ENCODE assay signal across 9 mouse cellular contexts in the genomic region with DNA sequence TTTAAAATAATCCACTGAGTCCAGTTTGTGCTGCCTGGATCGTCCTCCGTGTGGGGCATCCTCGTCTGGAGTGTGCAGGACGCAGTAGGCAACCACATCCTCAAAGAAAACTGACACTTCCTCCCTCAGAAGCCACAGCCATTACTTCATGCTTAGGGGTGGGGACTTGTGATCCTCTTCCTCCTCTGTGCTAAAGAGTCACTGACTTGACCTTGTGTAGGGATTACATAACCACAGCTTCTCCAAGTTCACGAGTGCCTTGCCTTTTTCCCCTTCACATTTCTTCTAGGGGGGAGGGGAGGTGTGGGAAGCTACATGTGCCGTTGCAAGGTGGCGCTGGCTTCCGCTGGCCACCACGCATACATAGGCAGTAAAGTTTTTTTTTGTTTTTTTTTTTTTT. TPM values are rescaled to one million over a fixed set of nuclear protein-coding genes. Genes with fewer than 3 reads are reported as not detected.
DNase-seq lines count a peak whose midpoint lies in the region; ATAC-seq lines count a peak whose summit lies in the region.
"Had no signal": no experiment of that assay in that cellular context is flagged by ENCODE, and none has a peak within 500 bp of the region (broad histone marks: within the 10 kb centered on the region; RNA-seq: fewer than 3 reads in every experiment).

No protein-coding gene starts in this region.

- no peaks in the 10 kb centered on the region for H3K9me3 ChIP-seq in hindbrain, embryonic 10.5 days
- H3K9me3 ChIP-seq: forebrain, embryonic 13.5 days; limb, embryonic 15.5 days had no signal

- WGBS in hindbrain, embryonic 10.5 days: 91% methylated on average over 9 of the region's 9 CpGs

- H3K4me1 ChIP-seq in hindbrain, embryonic 10.5 days (replicated peaks): 0 out of 2 replicates have a peak, but pooled peaks cover 3% of the 10 kb centered on the region
- H3K4me1 ChIP-seq: forebrain, embryonic 13.5 days; limb, embryonic 15.5 days had no signal

- no peak overlapping the region for H3K4me3 ChIP-seq in hindbrain, embryonic 10.5 days
- H3K4me3 ChIP-seq: forebrain, embryonic 13.5 days; limb, embryonic 15.5 days had no signal

- H3K36me3 ChIP-seq in hindbrain, embryonic 10.5 days: no peaks in the 10 kb centered on the region
- H3K36me3 ChIP-seq: limb, embryonic 15.5 days had no signal

- H3K27me3 ChIP-seq in hindbrain, embryonic 10.5 days (ENCODE audit: insufficient read depth, poor library complexity, severe bottlenecking): no peaks in the 10 kb centered on the region
- H3K27me3 ChIP-seq: forebrain, embryonic 13.5 days; limb, embryonic 15.5 days had no signal

- no peak overlapping the region for H3K27ac ChIP-seq in hindbrain, embryonic 10.5 days
- H3K27ac ChIP-seq: forebrain, embryonic 13.5 days; limb, embryonic 15.5 days had no signal

- DNase-seq in 416B (ENCODE audit: low read depth): peak; percentile 98
- DNase-seq in A20 (ENCODE audit: low read depth, low spot score): peak; percentile 76
- no peak for DNase-seq in urinary bladder, postnatal 36 days (ENCODE audit: low spot score in 2 of 2)
- DNase-seq in c-Kit-positive CD71-positive TER-119-positive erythroid progenitor cells, embryonic 14.5 days (ENCODE audit: low spot score): no peak
- DNase-seq in hindbrain, embryonic 10.5 days (ENCODE audit: low spot score): no peak

- ATAC-seq in granulocyte monocyte progenitor cell, adult 5-6 weeks (replicated peaks; ENCODE audit: poor library complexity, severe bottlenecking): peak; percentile 95
- ATAC-seq in megakaryocyte, adult 5-6 weeks (ENCODE audit: poor library complexity, severe bottlenecking): peak; percentile 97
- ATAC-seq: forebrain, embryonic 13.5 days had no signal

RNA-seq across cellular contexts. Expression of a gene that starts 35.7 kb away (rescaled TPM):
- 70.1 and 81.1 TPM in 2 replicates for total RNA-seq in granulocyte monocyte progenitor cell, adult 5-6 weeks (2014; fragmentation: Nextera tagmentation)
- 70.1 and 72.9 TPM in 2 replicates for total RNA-seq in granulocyte monocyte progenitor cell, adult 5-6 weeks (2017)
- total RNA-seq in megakaryocyte, adult 5-6 weeks (2015): 66.6 and 70.7 TPM in 2 replicates
- 40.5 and 41.5 TPM in 2 replicates for total RNA-seq in megakaryocyte, adult 5-6 weeks (2017)
- 133 and 134 TPM in 2 replicates for polyA plus RNA-seq in hindbrain, embryonic 10.5 days (2016; fragmentation: Nextera tagmentation; extraction: Ambion mirVana)

Comparison
In these comparisons a context has a peak if more than half of its experiments do, and no peak if none do; other contexts are left out.
1. DNase-seq: peak in 416B (single experiment) and A20 (single experiment); none in urinary bladder, postnatal 36 days (0 of 2), c-Kit-positive CD71-positive TER-119-positive erythroid progenitor cells, embryonic 14.5 days (single experiment) and hindbrain, embryonic 10.5 days (single experiment).